Mouse (Mus musculus): ENCODE data around the gene Ubn1. TPM values are rescaled to one million over a fixed set of nuclear protein-coding genes. Genes with fewer than 3 reads are reported as not detected.

Gene Ubn1
- polyA plus RNA-seq, 1 experiment from 2014 or later, result 17.8 TPM

DNA sequence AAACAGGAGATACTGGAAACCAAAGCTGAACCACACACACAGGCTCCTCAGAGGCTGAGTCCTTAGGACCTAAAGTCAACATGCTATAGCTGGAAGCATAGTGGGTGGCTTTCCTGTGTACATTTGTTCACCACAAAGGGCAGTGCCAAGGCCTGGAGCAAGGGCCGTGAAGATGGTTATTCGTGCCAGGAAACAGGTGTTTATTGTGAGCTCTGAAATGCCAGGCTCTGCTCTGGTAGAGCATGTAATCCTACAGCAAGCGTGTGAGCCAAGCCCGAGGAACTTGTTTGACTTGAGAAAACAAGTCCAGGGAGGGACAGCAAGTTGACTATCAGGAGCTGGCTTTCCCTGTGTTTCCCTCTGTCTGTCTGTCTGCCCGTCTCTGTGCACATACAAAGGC is 43.4 kb downstream of the Ubn1 start:
- Histone ChIP-seq H3K27ac (no peak overlapping the region), H3K9me3 (no peaks in the 10 kb centered on the region), H3K4me1 (replicated peaks) (peaks cover 3% of the 10 kb centered on the region; the same call in 1 of the 2 replicates), H3K27me3 (ENCODE audit: insufficient read depth, poor library complexity, severe bottlenecking) (no peaks in the 10 kb centered on the region), H3K36me3 (peaks cover 10% of the 10 kb centered on the region), H3K4me3 (no peak overlapping the region)
- DNase-seq (ENCODE audit: low spot score), result no peak
- WGBS, result 90% methylated on average over 5 of the region's 5 CpGs

DNA sequence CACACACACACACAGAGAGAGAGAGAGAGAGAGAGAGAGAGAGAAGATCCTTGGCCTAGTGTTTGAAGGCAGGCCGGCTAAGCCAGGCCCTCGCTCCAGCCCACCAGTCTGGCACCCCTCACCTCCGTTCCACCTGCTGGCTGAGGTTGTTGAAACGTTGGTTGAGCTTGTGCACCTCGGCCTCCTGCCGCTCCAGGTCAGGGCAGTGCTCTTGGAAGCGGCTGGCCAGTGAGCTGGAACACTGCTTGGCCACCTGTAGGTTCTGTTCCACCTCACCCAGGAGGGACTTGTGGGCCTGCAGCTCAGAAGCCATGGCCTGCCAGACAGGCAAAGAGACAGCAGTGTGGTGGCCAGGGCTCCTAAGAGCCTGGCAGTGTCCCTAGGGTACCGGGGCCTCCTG is 46.6 kb downstream of the Ubn1 start:
- H3K9me3 ChIP-seq, result 0 out of 2 replicates have a peak, but pooled peaks cover 3% of the 10 kb centered on the region
- H3K27ac ChIP-seq, result no peak overlapping the region
- no peak overlapping the region for H3K4me3 ChIP-seq
- peaks cover 3% of the 10 kb centered on the region; the same call in 1 of the 2 replicates for H3K4me1 ChIP-seq (replicated peaks)
- WGBS, result 79% methylated on average over 8 of the region's 8 CpGs
- H3K36me3 ChIP-seq, result no peaks in the 10 kb centered on the region
- DNase-seq (ENCODE audit: low spot score), result no peak
- no peaks in the 10 kb centered on the region for H3K27me3 ChIP-seq (ENCODE audit: insufficient read depth, poor library complexity, severe bottlenecking)

DNA sequence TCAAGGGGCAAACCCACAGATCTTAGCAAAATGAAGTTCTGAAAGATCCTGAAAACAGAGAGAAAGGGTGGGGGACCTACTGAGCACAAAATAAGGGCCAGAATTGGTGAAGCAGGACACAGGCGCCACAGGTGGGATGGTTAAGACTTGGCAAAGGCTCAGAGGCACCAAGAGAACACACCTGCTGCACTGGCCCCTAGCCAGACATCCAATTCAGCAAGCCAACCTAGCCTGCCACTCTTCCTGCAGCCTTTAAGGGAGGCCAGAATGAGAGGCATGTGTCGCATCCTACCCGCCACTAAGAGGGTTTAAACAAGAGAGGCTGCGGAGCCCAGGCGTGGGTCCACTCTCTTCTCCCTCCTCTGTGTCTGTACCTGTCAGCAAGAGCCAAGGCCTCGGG is 51.1 kb downstream of the Ubn1 start:
- DNase-seq (ENCODE audit: low spot score), result no peak
- no peak overlapping the region for H3K4me3 ChIP-seq
- no peaks in the 10 kb centered on the region for H3K36me3 ChIP-seq
- WGBS, result 83% methylated on average over 6 of the region's 6 CpGs
- no peak overlapping the region for H3K27ac ChIP-seq
- H3K9me3 ChIP-seq, result 0 out of 2 replicates have a peak, but pooled peaks cover 3% of the 10 kb centered on the region
- no peaks in the 10 kb centered on the region for H3K27me3 ChIP-seq (ENCODE audit: insufficient read depth, poor library complexity, severe bottlenecking)
- H3K4me1 ChIP-seq (replicated peaks), result peaks cover 3% of the 10 kb centered on the region; the same call in 1 of the 2 replicates

DNA sequence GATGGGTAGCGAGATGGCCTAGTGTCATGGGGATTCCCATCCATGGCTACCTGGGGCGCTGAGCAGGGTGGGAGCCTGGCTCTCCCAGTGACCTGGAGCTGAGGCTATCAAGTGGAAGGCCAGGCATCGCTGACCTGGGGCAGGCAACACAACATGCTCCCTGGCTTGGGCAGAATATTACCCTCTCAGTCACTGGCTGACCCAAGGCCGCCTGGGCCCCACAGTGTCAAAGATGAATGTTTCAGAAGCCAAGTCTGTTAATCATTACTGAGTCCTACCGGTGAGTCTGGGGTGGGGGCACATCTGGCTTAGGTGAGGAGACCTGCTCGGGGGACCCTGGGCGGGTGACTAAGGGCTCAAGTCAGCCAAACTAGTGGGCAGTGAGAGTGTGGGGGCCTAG is 60.0 kb downstream of the Ubn1 start:
- H3K4me3 ChIP-seq, result no peak overlapping the region
- H3K36me3 ChIP-seq, result no peaks in the 10 kb centered on the region
- no peaks in the 10 kb centered on the region for H3K27me3 ChIP-seq (ENCODE audit: insufficient read depth, poor library complexity, severe bottlenecking)
- DNase-seq (ENCODE audit: low spot score), result no peak
- H3K9me3 ChIP-seq, result no peaks in the 10 kb centered on the region
- 76% methylated on average over 7 of the region's 7 CpGs for WGBS
- H3K27ac ChIP-seq, result no peak overlapping the region
- H3K4me1 ChIP-seq (replicated peaks), result no peaks in the 10 kb centered on the region

DNA sequence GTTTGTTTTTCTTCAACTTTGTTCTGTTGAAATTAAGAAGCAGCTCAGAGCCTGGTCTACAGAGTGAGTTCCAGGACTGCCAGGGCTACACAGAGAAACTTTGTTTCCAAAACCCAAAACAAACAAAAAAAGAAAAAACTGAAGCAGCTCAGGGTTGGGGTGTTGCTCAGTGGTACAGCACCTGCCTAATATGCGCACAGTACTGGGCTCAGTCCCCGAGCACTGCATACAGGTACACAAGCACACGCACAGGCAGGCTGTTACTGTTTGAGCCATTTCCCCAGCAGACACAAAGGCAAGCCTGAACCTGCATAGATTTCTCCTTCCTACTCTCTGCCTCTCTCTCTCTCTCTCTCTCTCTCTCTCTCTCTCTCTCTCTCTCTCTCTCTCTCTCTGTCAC is 61.2 kb downstream of the Ubn1 start:
- Histone ChIP-seq H3K27me3 (ENCODE audit: insufficient read depth, poor library complexity, severe bottlenecking) (no peaks in the 10 kb centered on the region), H3K4me1 (replicated peaks) (no peaks in the 10 kb centered on the region), H3K4me3 (no peak overlapping the region), H3K9me3 (no peaks in the 10 kb centered on the region), H3K27ac (no peak overlapping the region), H3K36me3 (no peaks in the 10 kb centered on the region)
- 75% methylated on average over 3 of the region's 3 CpGs for WGBS
- DNase-seq (ENCODE audit: low spot score), result no peak

DNA sequence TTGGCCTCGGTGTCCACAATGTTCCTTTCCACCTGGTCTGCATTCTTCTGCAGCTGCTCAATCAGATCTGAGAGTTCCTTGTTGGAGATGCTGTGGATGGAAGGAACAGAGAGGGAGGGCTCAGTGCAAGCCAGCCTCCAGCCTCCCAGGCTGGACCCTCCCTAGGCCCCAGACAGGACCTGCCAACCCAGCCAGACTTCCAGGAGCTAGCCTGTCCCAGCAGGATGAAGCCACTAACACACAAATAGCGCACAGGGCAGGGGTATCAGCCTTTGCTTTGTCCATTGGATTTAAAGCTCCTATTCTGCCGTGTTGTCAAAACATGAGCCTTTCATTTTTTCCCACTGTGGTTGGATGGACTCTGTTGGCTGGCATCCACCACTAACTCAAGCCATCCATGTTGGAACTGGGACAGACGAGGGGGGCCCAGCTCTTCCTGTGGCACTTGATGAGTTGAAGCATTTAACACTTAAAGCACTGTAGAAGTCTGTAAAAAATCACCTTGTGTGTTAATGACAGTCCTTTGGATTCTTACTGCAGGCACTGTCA is 63.2 kb downstream of the Ubn1 start:
- DNase-seq (ENCODE audit: low spot score), result no peak
- 79% methylated on average over 4 of the region's 4 CpGs for WGBS

DNA sequence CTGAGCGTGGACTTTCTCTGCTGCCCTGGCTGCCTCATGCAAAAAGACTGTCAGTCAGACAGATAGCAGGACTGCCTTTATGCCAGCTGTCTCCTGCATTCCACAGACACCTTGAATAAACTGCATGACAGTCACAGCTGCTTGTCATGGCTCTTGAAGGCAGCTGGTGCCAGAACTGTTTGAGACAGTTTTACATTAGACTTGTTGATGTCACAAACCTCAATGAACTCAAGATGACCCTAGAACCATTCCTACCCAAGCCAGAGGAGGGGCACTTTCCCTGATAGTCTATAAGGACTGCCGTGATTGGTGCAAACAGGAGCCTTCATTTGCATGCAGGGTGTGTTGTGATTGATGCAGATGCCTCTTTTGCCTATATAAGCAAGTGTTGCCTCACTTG is 63.7 kb downstream of the Ubn1 start:
- Histone ChIP-seq H3K4me1 (replicated peaks) (no peaks in the 10 kb centered on the region), H3K4me3 (no peak overlapping the region), H3K27me3 (ENCODE audit: insufficient read depth, poor library complexity, severe bottlenecking) (no peaks in the 10 kb centered on the region), H3K27ac (no peak overlapping the region), H3K36me3 (no peaks in the 10 kb centered on the region), H3K9me3 (no peaks in the 10 kb centered on the region)
- DNase-seq (ENCODE audit: low spot score), result no peak
- WGBS, result 84% methylated on average over 2 of the region's 2 CpGs

More for the DNA sequence above, 63.2 kb downstream of the Ubn1 start:
- Histone ChIP-seq H3K27me3 (ENCODE audit: insufficient read depth, poor library complexity, severe bottlenecking) (no peaks in the 10 kb centered on the region), H3K27ac (no peak overlapping the region), H3K4me3 (no peak overlapping the region), H3K36me3 (no peaks in the 10 kb centered on the region), H3K9me3 (no peaks in the 10 kb centered on the region), H3K4me1 (replicated peaks) (no peaks in the 10 kb centered on the region)

DNA sequence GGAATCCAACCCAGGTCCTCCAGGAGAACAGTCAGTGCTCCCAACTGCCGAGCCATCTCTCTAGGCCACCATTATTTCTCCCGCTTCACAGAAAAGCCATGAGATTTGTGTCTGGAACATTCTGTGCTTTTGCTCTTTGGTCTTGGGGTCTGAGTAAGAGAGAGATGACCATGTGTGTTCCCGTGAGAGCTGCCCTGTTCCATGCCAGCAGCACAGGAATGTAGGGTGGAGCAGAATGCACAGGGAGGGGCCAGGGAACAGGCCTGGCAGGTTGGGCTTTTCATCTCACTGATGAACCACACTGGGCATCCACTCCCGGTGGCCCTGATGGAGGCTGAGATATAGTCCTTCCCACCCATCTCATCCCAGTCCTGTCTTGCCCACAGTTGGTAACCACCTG is 69.5 kb downstream of the Ubn1 start:
- WGBS, result 75% methylated on average over 4 of the region's 4 CpGs
- Histone ChIP-seq H3K9me3 (no peaks in the 10 kb centered on the region), H3K27ac (no peak overlapping the region), H3K4me3 (no peak overlapping the region), H3K27me3 (ENCODE audit: insufficient read depth, poor library complexity, severe bottlenecking) (peaks cover 12% of the 10 kb centered on the region), H3K4me1 (replicated peaks) (peaks cover 12% of the 10 kb centered on the region), H3K36me3 (no peaks in the 10 kb centered on the region)
- DNase-seq (ENCODE audit: low spot score), result no peak

DNA sequence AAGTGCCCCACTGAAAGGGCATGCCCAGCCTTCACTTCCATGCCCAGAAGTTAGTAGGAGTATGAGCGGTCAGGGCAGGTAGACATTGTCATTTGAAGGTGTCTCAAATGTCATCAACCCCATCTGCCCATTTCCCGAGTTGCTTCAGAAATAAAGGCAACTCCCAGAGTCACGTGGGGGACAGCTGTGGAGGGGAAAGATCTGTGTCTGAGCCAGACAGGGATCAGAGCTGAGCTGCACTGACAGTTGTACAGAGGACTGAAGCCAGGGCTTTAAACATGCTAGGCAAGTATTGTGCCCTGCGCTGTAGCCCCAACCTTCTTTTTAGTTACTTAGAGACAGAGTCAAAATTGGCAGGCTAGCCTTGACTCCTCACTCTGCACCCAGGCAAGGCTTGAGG is 70.0 kb downstream of the Ubn1 start:
- Histone ChIP-seq H3K36me3 (no peaks in the 10 kb centered on the region), H3K4me1 (replicated peaks) (peaks cover 12% of the 10 kb centered on the region), H3K27ac (no peak overlapping the region), H3K4me3 (no peak overlapping the region), H3K27me3 (ENCODE audit: insufficient read depth, poor library complexity, severe bottlenecking) (peaks cover 12% of the 10 kb centered on the region), H3K9me3 (no peaks in the 10 kb centered on the region)
- DNase-seq (ENCODE audit: low spot score), result no peak
- WGBS, result 83% methylated on average over 4 of the region's 4 CpGs

DNA sequence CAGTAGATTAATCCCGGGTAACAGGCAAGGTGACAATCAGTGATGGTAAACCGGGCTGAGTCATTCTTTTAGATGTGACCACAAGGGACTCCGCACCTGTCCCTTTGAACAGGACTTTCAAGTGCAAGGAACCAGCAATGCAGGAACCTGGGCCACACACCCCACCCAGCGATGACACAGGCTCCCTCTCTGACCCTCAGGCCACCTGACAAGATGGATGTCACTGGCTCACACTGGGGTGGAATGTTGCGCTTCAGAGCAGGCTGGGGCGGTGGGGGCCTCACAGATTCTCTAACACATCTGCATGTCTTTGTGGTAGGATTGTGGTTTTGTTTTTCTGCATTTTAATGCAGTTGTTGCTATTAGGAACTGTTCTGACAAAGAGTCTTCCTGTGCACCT is 73.6 kb downstream of the Ubn1 start:
- H3K36me3 ChIP-seq, result no peaks in the 10 kb centered on the region
- H3K4me3 ChIP-seq, result no peak overlapping the region
- WGBS, result 71% methylated on average over 6 of the region's 6 CpGs
- peaks cover 12% of the 10 kb centered on the region for H3K4me1 ChIP-seq (replicated peaks)
- no peaks in the 10 kb centered on the region for H3K9me3 ChIP-seq
- no peak overlapping the region for H3K27ac ChIP-seq
- no peak for DNase-seq (ENCODE audit: low spot score)
- peaks cover 23% of the 10 kb centered on the region for H3K27me3 ChIP-seq (ENCODE audit: insufficient read depth, poor library complexity, severe bottlenecking)

DNA sequence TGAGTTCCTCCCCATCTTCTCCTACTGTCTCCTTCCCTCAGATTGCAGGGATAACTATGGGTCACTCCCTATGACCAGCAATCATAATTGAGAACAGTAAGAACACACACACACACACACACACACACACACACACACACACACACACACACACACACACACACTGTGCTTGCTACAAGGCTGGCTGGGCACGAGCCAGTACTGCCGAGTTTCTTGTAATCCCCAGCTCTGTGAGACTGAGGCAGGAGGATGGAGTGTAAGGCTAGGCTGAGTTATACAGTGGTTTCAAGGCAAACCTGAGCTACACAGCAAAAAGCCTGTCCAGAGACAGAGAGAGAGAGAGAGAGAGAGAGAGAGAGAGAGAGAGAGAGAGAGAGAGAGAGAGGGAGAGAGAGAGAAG is 80.3 kb downstream of the Ubn1 start:
- no peak overlapping the region for H3K27ac ChIP-seq
- no peaks in the 10 kb centered on the region for H3K9me3 ChIP-seq
- peaks cover 77% of the 10 kb centered on the region for H3K27me3 ChIP-seq (ENCODE audit: insufficient read depth, poor library complexity, severe bottlenecking)
- no peak for DNase-seq (ENCODE audit: low spot score)
- H3K4me3 ChIP-seq, result no peak overlapping the region
- WGBS, result 53% methylated on average over 2 of the region's 2 CpGs
- no peaks in the 10 kb centered on the region for H3K36me3 ChIP-seq
- H3K4me1 ChIP-seq (replicated peaks), result peaks cover 21% of the 10 kb centered on the region; the same call in 1 of the 2 replicates

DNA sequence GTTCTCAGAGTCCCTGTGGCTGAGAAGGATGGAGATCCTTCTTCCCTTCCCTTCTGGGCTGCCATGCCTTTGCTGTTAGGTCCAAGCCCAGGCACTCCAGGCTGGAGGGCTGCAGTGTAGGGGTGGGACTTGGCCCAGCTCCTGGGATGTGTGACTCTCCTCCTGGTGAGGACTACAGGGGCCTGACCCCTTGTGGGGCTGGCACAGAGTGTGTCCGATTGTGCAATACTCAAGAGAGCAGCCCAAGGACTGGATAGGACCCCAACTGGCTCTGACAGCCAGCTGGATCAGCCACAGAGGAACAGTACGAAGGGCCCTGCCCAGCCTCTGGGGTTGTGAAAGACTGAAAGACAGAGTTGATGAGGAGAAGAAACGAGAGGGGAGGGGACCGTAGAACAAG is 80.9 kb downstream of the Ubn1 start:
- Histone ChIP-seq H3K4me3 (no peak overlapping the region), H3K36me3 (no peaks in the 10 kb centered on the region), H3K27ac (no peak overlapping the region), H3K4me1 (replicated peaks) (peaks cover 22% of the 10 kb centered on the region; the same call in 1 of the 2 replicates), H3K9me3 (no peaks in the 10 kb centered on the region), H3K27me3 (ENCODE audit: insufficient read depth, poor library complexity, severe bottlenecking) (peaks cover 82% of the 10 kb centered on the region)
- WGBS, result 15% methylated on average over 4 of the region's 4 CpGs
- no peak for DNase-seq (ENCODE audit: low spot score)

DNA sequence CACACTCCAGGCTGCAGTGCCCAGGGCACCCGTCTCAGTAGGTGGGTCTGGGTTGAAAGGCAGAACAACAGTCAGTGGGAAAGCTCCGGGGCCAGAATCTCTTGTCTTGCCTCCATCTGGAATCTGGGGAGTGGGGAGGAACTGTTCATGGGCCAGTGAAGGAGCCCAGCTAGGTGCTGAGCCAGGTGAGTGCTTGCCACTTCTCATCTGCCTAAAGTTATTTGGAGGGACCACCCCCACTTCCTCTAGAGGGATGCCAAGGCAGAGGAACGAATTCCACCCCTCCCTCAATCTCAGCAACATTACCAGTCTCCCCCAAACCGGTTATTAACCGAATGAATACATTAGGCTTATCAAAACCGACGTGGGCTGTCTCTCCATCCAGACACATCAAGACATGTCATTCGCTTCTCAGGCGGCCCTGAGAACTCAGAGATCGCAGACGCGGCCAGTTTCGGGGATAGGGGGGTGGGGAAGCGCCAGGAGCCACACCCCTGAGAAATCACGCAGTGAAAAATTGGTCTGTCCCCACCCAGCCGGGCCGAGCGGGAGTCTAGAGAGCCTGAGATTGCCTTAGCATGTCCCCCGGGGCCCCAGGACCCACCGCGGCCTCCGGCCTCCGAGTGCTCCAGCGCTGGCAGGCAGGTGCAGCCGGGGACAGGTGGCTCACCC is 81.5 kb downstream of the Ubn1 start:
- Histone ChIP-seq H3K4me3 (peak overlapping the region; percentile 51), H3K36me3 (no peaks in the 10 kb centered on the region), H3K9me3 (no peaks in the 10 kb centered on the region), H3K4me1 (replicated peaks) (peaks cover 29% of the 10 kb centered on the region), H3K27ac (no peak overlapping the region), H3K27me3 (ENCODE audit: insufficient read depth, poor library complexity, severe bottlenecking) (peaks cover 88% of the 10 kb centered on the region)
- WGBS, result 4% methylated on average over 25 of the region's 25 CpGs
- no peak for DNase-seq (ENCODE audit: low spot score)

Measured in hindbrain, embryonic 10.5 days (tissue).